Mouse (Mus musculus): ENCODE results near the gene Mapkapk5. TPM values are rescaled to one million over a fixed set of nuclear protein-coding genes. Genes with fewer than 3 reads are reported as not detected.
A peak's percentile ranks its signal among the peaks of the same experiment; 100 is the strongest.
"Not testable (repeated sequence)": the region's sequence is repeated elsewhere in the genome, so short reads cannot be mapped to it uniquely, and the experiment has no call there.

The Mapkapk5 gene
- polyA plus RNA-seq, 1 experiment from 2014 or later = 38.5 TPM

DNA sequence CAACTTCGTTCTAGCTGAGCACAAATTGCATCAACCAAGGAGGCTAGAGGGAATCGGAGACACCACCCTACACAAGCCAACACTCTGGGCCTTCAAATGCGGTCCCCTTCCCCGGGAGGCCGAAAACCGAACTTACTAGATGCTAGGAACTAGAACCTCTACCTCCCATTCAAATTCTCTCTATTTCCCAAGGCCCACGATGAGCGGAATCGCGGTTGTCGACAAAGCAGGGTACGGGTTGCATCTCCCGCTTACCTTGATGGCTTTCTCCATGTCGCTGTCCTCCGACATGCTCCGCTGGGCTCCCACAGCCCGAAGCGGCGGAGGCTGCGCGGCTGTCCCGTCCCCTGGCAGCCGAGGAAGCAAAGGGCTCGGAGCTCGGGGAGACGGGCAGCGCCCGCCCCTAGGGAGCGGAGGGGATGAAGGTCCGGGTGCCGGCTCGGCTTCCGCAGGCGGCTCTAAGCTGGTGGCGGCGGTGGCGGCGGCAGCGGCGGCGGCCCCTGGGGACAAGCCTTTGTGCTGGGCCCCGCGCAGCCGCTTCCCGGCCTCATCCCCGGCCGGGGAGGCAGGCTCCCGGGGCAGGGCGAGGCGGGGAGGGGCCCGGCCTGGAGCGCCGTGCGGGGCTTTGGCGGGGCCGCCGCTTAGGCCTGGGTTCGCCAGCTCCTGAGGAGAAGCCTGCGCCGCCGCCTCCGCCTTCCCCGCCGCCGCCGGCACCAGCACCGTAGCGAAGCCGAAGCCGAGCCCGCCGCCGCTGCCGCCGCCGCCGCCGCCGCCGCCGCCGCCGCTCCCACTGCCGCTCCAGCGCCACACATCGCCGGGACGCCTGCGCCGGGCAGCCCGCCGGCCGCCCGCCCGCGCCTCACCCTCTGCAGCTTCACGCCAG, 554 bp downstream of the Mapkapk5 start, which contains the start of the genes Adam1a and Gm42878:
Adam1a (minus strand) TSS at position 573 of the 883 bp plus-strand sequence.
Gm42878 (minus strand) TSS at position 573 of the 883 bp plus-strand sequence.
- Histone ChIP-seq H3K9me3 (no peaks in the 10 kb centered on the region), H3K36me3 (no peaks in the 10 kb centered on the region), H3K4me3 (peak within 1 kb of the TSS; percentile 100), H3K27ac (peak within 1 kb of the TSS; percentile 100), H3K4me1 (peaks cover 27% of the 10 kb centered on the region), H3K27me3 (ENCODE audit: insufficient read depth, poor library complexity, severe bottlenecking) (no peaks in the 10 kb centered on the region)
- no peak for DNase-seq (ENCODE audit: low spot score)
- WGBS = 2% methylated on average over 97 of the region's 97 CpGs

GRCm38 (mm10) chr5:121543370-121543769, 2.3 kb downstream of the Mapkapk5 start:
- H3K36me3 ChIP-seq = peaks cover 8% of the 10 kb centered on the region
- H3K9me3 ChIP-seq = no peaks in the 10 kb centered on the region
- DNase-seq (ENCODE audit: low spot score) = no peak
- H3K27ac ChIP-seq = no peak overlapping the region
- no peaks in the 10 kb centered on the region for H3K27me3 ChIP-seq (ENCODE audit: insufficient read depth, poor library complexity, severe bottlenecking)
- H3K4me1 ChIP-seq = peaks cover 27% of the 10 kb centered on the region
- 92% methylated on average over 3 of the region's 3 CpGs for WGBS
- no peak overlapping the region for H3K4me3 ChIP-seq

DNA sequence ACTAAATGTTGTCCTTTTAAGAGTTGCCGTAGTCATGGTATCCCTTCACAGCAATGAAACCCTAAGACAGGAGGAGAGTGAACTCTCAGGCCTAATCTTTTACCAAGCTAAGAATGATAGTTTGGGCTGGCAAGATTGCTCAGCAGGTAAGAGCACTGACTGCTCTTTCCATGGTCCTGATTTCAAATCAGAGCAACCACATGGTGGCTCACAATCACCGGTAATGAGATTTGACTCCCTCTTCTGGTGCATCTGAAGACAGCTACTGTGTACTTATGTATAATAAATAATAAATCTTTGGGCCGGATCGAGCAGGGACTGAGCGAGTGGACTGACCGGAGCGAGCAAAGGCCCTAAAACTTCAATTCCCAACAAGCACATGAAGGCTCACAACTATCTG, 4.5 kb downstream of the Mapkapk5 start:
- H3K4me3 ChIP-seq = no peak overlapping the region
- 91% methylated on average over 7 of the region's 7 CpGs for WGBS
- H3K4me1 ChIP-seq = peaks cover 23% of the 10 kb centered on the region
- no peak for DNase-seq (ENCODE audit: low spot score)
- H3K9me3 ChIP-seq = no peaks in the 10 kb centered on the region
- no peak overlapping the region for H3K27ac ChIP-seq
- H3K27me3 ChIP-seq (ENCODE audit: insufficient read depth, poor library complexity, severe bottlenecking) = no peaks in the 10 kb centered on the region
- peaks cover 26% of the 10 kb centered on the region for H3K36me3 ChIP-seq

GRCm38 (mm10) chr5:121540066-121540465, 5.6 kb downstream of the Mapkapk5 start:
- 92% methylated on average over 5 of the region's 5 CpGs for WGBS
- H3K27me3 ChIP-seq (ENCODE audit: insufficient read depth, poor library complexity, severe bottlenecking) = no peaks in the 10 kb centered on the region
- H3K27ac ChIP-seq = no peak overlapping the region
- no peak for DNase-seq (ENCODE audit: low spot score)
- no peaks in the 10 kb centered on the region for H3K9me3 ChIP-seq
- peaks cover 18% of the 10 kb centered on the region for H3K4me1 ChIP-seq
- H3K36me3 ChIP-seq = peaks cover 37% of the 10 kb centered on the region
- no peak overlapping the region for H3K4me3 ChIP-seq

GRCm38 (mm10) chr5:121537588-121537987, 8.1 kb downstream of the Mapkapk5 start:
- no peaks in the 10 kb centered on the region for H3K9me3 ChIP-seq
- H3K27me3 ChIP-seq (ENCODE audit: insufficient read depth, poor library complexity, severe bottlenecking) = no peaks in the 10 kb centered on the region
- DNase-seq (ENCODE audit: low spot score) = no peak
- no peak overlapping the region for H3K27ac ChIP-seq
- H3K36me3 ChIP-seq = peaks cover 60% of the 10 kb centered on the region
- H3K4me3 ChIP-seq = no peak overlapping the region
- H3K4me1 ChIP-seq = peaks cover 4% of the 10 kb centered on the region; the same call in 1 of the 2 replicates
- WGBS = 78% methylated on average over 2 of the region's 2 CpGs

- no peak for DNase-seq (ENCODE audit: low spot score)
- Histone ChIP-seq H3K36me3 (peaks cover 66% of the 10 kb centered on the region), H3K27ac (no peak overlapping the region), H3K4me1 (no peaks in the 10 kb centered on the region), H3K27me3 (ENCODE audit: insufficient read depth, poor library complexity, severe bottlenecking) (no peaks in the 10 kb centered on the region), H3K4me3 (no peak overlapping the region), H3K9me3 (no peaks in the 10 kb centered on the region)
- 72% methylated on average over 7 of the region's 7 CpGs for WGBS
Measured at GRCm38 (mm10) chr5:121536921-121537555, 8.7 kb downstream of the Mapkapk5 start.

DNA sequence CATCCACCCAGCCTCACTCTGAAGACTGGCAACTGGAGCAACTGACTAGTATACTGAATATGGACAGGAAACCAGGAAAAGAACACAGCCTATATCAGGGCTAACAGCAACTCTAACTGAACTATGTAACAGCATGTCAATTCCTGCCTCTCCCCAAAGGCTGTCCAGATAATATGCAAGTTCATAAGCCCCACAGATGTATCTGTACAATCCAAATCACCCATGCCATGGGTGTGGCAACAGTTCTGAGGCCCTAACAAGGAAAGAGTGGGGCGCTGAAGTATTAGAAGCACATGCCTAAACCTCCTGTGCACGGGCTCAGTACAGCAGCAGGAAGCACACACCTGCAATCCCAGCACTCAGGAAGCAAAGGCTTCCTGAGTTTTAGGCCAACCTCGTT, 10.6 kb downstream of the Mapkapk5 start:
- 94% methylated on average over 3 of the region's 3 CpGs for WGBS
- no peak overlapping the region for H3K27ac ChIP-seq
- H3K36me3 ChIP-seq = peaks cover 83% of the 10 kb centered on the region

GRCm38 (mm10) chr5:121534521-121534920, 11.2 kb downstream of the Mapkapk5 start:
- Histone ChIP-seq H3K27me3 (ENCODE audit: insufficient read depth, poor library complexity, severe bottlenecking) (no peaks in the 10 kb centered on the region), H3K36me3 (peaks cover 88% of the 10 kb centered on the region), H3K4me3 (no peak overlapping the region), H3K27ac (no peak overlapping the region), H3K4me1 (no peaks in the 10 kb centered on the region), H3K9me3 (no peaks in the 10 kb centered on the region)
- 93% methylated on average over 5 of the region's 5 CpGs for WGBS
- no peak for DNase-seq (ENCODE audit: low spot score)

More for the DNA sequence above, 10.6 kb downstream of the Mapkapk5 start:
- no peak for DNase-seq (ENCODE audit: low spot score)
- no peaks in the 10 kb centered on the region for H3K4me1 ChIP-seq
- H3K9me3 ChIP-seq = no peaks in the 10 kb centered on the region
- H3K4me3 ChIP-seq = no peak overlapping the region
- H3K27me3 ChIP-seq (ENCODE audit: insufficient read depth, poor library complexity, severe bottlenecking) = no peaks in the 10 kb centered on the region

GRCm38 (mm10) chr5:121526961-121527360, 18.7 kb downstream of the Mapkapk5 start:
- Histone ChIP-seq H3K27me3 (ENCODE audit: insufficient read depth, poor library complexity, severe bottlenecking) (no peaks in the 10 kb centered on the region), H3K27ac (no peak overlapping the region), H3K9me3 (no peaks in the 10 kb centered on the region), H3K4me3 (no peak overlapping the region), H3K36me3 (peaks cover 86% of the 10 kb centered on the region), H3K4me1 (no peaks in the 10 kb centered on the region)
- WGBS = 78% methylated on average over 8 of the region's 8 CpGs
- no peak for DNase-seq (ENCODE audit: low spot score)

- Histone ChIP-seq H3K27ac (no peak overlapping the region), H3K9me3 (no peaks in the 10 kb centered on the region), H3K4me3 (no peak overlapping the region), H3K36me3 (peaks cover 85% of the 10 kb centered on the region), H3K4me1 (no peaks in the 10 kb centered on the region), H3K27me3 (ENCODE audit: insufficient read depth, poor library complexity, severe bottlenecking) (no peaks in the 10 kb centered on the region)
- DNase-seq (ENCODE audit: low spot score) = no peak
- WGBS = 80% methylated on average over 7 of the region's 7 CpGs
Measured at GRCm38 (mm10) chr5:121526526-121526925, 19.2 kb downstream of the Mapkapk5 start.

DNA sequence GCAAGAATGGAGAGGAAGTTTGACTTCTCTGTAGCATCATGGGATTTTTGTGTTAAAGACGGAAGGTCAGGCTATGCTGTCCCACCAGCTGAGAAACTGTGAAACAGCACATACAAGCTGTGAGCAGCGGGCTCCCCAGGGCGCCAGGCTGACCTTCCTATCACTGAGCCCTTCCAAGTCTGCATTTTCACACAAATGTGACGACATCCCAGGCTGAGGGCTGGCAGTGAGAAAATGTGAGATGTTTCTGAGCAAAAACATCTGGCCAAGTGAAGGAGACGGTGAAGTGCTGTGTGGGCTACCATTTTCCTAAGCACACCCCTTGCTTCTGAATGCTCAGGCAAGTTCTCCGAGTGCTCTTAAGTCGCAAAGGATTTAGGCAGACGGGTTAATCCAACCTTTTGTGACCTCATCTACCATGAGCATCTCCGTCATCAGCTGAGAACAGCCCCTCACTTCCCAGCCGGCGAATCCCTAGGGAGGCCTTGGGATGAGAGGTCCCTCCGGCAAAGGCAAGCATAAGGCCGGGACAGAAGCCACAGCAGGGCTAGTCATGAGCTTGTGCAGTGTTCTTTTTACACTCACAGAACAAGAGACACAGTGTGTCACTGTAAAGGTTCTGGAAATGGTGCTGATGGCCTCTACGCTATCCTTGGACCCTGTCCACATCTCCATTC, 19.8 kb downstream of the Mapkapk5 start:
- WGBS = 80% methylated on average over 14 of the region's 14 CpGs
- Histone ChIP-seq H3K36me3 (peaks cover 85% of the 10 kb centered on the region), H3K4me1 (no peaks in the 10 kb centered on the region), H3K27ac (no peak overlapping the region), H3K4me3 (no peak overlapping the region), H3K9me3 (no peaks in the 10 kb centered on the region), H3K27me3 (ENCODE audit: insufficient read depth, poor library complexity, severe bottlenecking) (no peaks in the 10 kb centered on the region)
- DNase-seq (ENCODE audit: low spot score) = no peak

DNA sequence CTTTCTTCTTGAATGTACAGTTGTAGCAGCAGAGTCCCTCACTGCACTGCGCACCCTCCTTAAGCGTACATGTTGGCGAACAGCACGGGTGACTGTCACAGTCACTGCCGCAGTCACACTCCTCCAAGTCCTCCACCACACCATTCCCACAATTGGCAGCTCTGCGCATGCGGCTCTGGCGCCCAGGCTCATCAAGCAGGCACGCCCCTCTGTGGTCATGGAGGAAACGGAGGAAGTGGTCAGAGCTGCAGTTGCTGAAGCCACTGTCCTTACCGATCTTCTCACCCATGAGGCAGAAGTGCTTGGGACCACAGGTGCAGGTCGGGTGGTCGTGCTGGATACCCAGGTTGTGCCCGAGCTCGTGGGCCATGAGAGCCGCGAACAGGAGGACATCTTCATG, 25.9 kb downstream of the Mapkapk5 start:
- not testable (repeated sequence) for H3K4me1 ChIP-seq, H3K27ac ChIP-seq

GRCm38 (mm10) chr5:121518983-121519382, 26.7 kb downstream of the Mapkapk5 start:
- WGBS = 86% methylated on average over 9 of the region's 9 CpGs
- H3K36me3 ChIP-seq = peaks cover 43% of the 10 kb centered on the region

More for the DNA sequence above, 25.9 kb downstream of the Mapkapk5 start:
- H3K36me3 ChIP-seq = peaks cover 51% of the 10 kb centered on the region
- not testable (repeated sequence) for H3K4me3 ChIP-seq; H3K9me3 ChIP-seq; H3K27me3 ChIP-seq (ENCODE audit: insufficient read depth, poor library complexity, severe bottlenecking); DNase-seq (ENCODE audit: low spot score)
- 86% methylated on average over 11 of the region's 17 CpGs for WGBS

More at GRCm38 (mm10) chr5:121518983-121519382, 26.7 kb downstream of the Mapkapk5 start:
- no peak for DNase-seq (ENCODE audit: low spot score)
- Histone ChIP-seq H3K27ac (no peak overlapping the region), H3K4me3 (no peak overlapping the region), H3K27me3 (ENCODE audit: insufficient read depth, poor library complexity, severe bottlenecking) (no peaks in the 10 kb centered on the region), H3K4me1 (no peaks in the 10 kb centered on the region), H3K9me3 (no peaks in the 10 kb centered on the region)
